Mouse (Mus musculus): ENCODE measurements around the gene Ndel1. TPM values are rescaled to one million over a fixed set of nuclear protein-coding genes. Genes with fewer than 3 reads are reported as not detected.
A peak's percentile ranks its signal among the peaks of the same experiment; 100 is the strongest.

The Ndel1 gene
- polyA plus RNA-seq, 1 experiment, result 74.3 TPM

DNA sequence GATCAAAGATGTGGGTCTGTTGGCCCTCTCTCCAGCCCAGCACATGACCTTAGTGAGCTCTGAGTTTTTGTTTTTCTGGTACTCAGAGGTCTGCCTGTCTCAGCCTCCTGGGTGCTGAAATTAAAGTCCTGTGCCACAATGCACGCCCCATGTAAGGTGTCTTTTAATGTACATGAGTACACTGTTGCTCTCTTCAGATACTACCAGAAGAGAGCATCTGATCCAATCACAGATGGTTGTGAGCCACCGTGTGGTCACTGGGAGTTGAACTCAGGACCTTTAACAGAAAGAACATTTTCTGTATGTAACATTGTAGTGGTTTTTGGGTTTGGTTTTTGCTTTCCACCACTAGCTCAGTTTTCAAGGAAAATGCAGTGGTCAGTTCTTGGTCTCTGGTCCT, 32.1 kb upstream of the Ndel1 start:
- Histone ChIP-seq H3K4me1 (ENCODE audit: control insufficient read depth, insufficient read depth, low read length) (no peaks in the 10 kb centered on the region; the same call in 1 of the 2 replicates), H3K4me3 (replicated peaks; ENCODE audit: extremely low read depth, low read depth, low read length) (no peak overlapping the region)
- 79% methylated on average over 2 of the region's 2 CpGs for WGBS
- DNase-seq, result no peak
- TF ChIP-seq CTCF (IDR thresholded peaks at IDR 0.05; ENCODE audit: insufficient read depth, low read length) (no peak), POLR2A (IDR thresholded peaks at IDR 0.05; ENCODE audit: borderline replicate concordance, extremely low read depth, low read depth, low read length) (no peak)

GRCm38 (mm10) chr11:68902823-68903222, 31.2 kb upstream of the Ndel1 start:
- TF ChIP-seq CTCF (IDR thresholded peaks at IDR 0.05; ENCODE audit: insufficient read depth, low read length) (no peak), POLR2A (IDR thresholded peaks at IDR 0.05; ENCODE audit: borderline replicate concordance, extremely low read depth, low read depth, low read length) (no peak)
- Histone ChIP-seq H3K4me3 (replicated peaks; ENCODE audit: extremely low read depth, low read depth, low read length) (no peak overlapping the region), H3K4me1 (ENCODE audit: control insufficient read depth, insufficient read depth, low read length) (no peaks in the 10 kb centered on the region; the same call in 1 of the 2 replicates)
- DNase-seq, result no peak
- 70% methylated on average over 5 of the region's 5 CpGs for WGBS

DNA sequence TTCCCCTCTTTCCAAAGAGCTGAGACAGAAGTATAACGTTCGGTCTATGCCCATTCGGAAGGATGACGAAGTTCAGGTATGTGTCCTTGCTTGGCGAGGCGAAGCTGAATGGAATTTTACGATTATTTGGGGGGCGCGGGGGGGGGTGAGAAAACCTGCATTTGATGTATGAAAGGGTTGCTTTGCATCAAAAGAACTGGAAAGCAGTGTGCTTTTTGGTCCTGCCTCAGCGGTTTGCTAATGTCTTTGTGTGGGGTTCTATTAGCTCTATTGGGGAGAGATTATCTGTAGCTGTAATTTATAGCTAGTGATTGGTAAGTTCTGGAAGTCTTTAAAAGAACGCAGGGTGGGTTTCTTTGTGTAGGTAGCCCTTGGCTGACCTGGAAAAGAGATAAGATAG, 30.7 kb upstream of the Ndel1 start:
- DNase-seq, result no peak
- no peaks in the 10 kb centered on the region; the same call in 1 of the 2 replicates for H3K4me1 ChIP-seq (ENCODE audit: control insufficient read depth, insufficient read depth, low read length)
- TF ChIP-seq POLR2A (IDR thresholded peaks at IDR 0.05; ENCODE audit: borderline replicate concordance, extremely low read depth, low read depth, low read length) (no peak), CTCF (IDR thresholded peaks at IDR 0.05; ENCODE audit: insufficient read depth, low read length) (no peak)
- H3K4me3 ChIP-seq (replicated peaks; ENCODE audit: extremely low read depth, low read depth, low read length), result no peak overlapping the region
- 7% methylated on average over 11 of the region's 11 CpGs for WGBS

- peak overlapping the region; percentile 64 for H3K4me3 ChIP-seq (replicated peaks; ENCODE audit: extremely low read depth, low read depth, low read length)
- DNase-seq, result no peak
- TF ChIP-seq CTCF (IDR thresholded peaks at IDR 0.05; ENCODE audit: insufficient read depth, low read length) (no peak), POLR2A (IDR thresholded peaks at IDR 0.05; ENCODE audit: borderline replicate concordance, extremely low read depth, low read depth, low read length) (no peak)
- 1% methylated on average over 10 of the region's 10 CpGs for WGBS
- no peaks in the 10 kb centered on the region; the same call in 1 of the 2 replicates for H3K4me1 ChIP-seq (ENCODE audit: control insufficient read depth, insufficient read depth, low read length)
These were observed 30.3 kb upstream of the Ndel1 start for GRCm38 (mm10) chr11:68902047-68902364.

DNA sequence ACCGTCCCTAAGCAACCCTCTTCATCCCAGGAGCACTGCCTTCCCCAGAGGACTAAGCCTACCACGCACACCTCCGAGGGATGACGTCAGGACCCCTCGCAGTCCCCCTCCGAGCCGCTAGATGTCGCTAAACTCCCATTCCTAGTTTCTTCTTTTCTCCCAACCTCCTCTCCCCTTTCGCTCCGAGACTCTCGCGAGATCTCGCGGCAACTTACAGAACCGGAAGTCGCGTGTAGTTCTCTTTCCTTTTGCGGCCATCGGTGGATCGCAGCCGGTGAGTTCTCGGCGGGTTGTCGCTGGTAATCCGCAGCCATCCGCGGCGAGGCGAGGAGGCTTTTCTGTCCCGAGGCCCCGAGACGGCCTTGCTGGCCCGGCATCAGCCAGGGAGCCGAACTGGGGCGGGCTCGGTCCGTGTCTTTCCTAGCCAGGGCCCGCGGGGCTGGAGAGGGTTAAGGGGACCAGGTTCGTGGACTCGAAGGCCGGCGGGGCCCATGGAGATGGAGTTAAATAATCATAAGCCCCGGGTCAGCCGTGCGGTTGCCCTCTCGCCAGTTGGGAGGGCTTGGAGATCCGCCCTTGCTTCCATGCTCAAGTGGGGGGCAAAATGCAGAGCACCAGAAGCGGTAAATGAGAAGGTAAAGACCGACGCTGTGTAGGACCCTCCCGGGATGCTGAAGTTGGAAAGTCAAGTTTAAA, 29.8 kb upstream of the Ndel1 start, which contains the start of gene Rpl26:
Gene Rpl26 (plus strand): TSS at position 233 of the 696 bp plus-strand sequence.
- Histone ChIP-seq H3K4me1 (ENCODE audit: control insufficient read depth, insufficient read depth, low read length) (no peaks in the 10 kb centered on the region; the same call in 1 of the 2 replicates), H3K4me3 (replicated peaks; ENCODE audit: extremely low read depth, low read depth, low read length) (peak within 1 kb of the TSS; percentile 64)
- peak; percentile 99 for DNase-seq
- WGBS, result under 1% methylated on average over 52 of the region's 52 CpGs
- TF ChIP-seq CTCF (IDR thresholded peaks at IDR 0.05; ENCODE audit: insufficient read depth, low read length) (peak; percentile 91), POLR2A (IDR thresholded peaks at IDR 0.05; ENCODE audit: borderline replicate concordance, extremely low read depth, low read depth, low read length) (peak; percentile 92)

- no peak for TF ChIP-seq CTCF (IDR thresholded peaks at IDR 0.05; ENCODE audit: insufficient read depth, low read length)
- TF ChIP-seq POLR2A (IDR thresholded peaks at IDR 0.05; ENCODE audit: borderline replicate concordance, extremely low read depth, low read depth, low read length), result no peak
- WGBS, result 26% methylated on average over 31 of the region's 31 CpGs
- Histone ChIP-seq H3K4me1 (ENCODE audit: control insufficient read depth, insufficient read depth, low read length) (no peaks in the 10 kb centered on the region; the same call in 1 of the 2 replicates), H3K4me3 (replicated peaks; ENCODE audit: extremely low read depth, low read depth, low read length) (peak overlapping the region; percentile 55)
- no peak for DNase-seq
These were observed 29.1 kb upstream of the Ndel1 start for GRCm38 (mm10) chr11:68900519-68901350.

DNA sequence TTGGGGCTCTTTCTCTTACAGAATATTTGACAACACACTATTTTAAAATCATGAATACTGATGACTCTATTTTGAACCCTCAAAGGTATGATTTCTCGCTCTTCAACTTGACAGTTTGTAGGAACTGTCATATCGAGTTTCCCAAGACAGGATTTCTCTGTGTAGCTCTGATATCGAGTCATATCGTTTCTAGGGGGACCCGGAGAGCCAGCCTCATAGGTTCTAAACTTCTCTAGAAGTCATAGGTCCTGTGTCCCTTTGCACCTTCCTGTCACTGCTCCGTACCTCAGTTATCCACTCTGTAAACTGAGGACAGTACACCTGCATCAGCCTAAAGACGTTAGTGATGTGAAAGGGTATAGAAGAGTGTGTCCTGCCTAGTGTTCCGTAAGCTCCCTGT, 28.2 kb upstream of the Ndel1 start:
- 79% methylated on average over 8 of the region's 8 CpGs for WGBS
- DNase-seq, result no peak
- H3K4me1 ChIP-seq (ENCODE audit: control insufficient read depth, insufficient read depth, low read length), result no peaks in the 10 kb centered on the region; the same call in 1 of the 2 replicates
- no peak overlapping the region for H3K4me3 ChIP-seq (replicated peaks; ENCODE audit: extremely low read depth, low read depth, low read length)
- TF ChIP-seq CTCF (IDR thresholded peaks at IDR 0.05; ENCODE audit: insufficient read depth, low read length) (no peak), POLR2A (IDR thresholded peaks at IDR 0.05; ENCODE audit: borderline replicate concordance, extremely low read depth, low read depth, low read length) (no peak)

- H3K4me3 ChIP-seq (replicated peaks; ENCODE audit: extremely low read depth, low read depth, low read length), result no peak overlapping the region
- 58% methylated on average over 6 of the region's 6 CpGs for WGBS
- no peak for DNase-seq
- TF ChIP-seq CTCF (IDR thresholded peaks at IDR 0.05; ENCODE audit: insufficient read depth, low read length) (no peak), POLR2A (IDR thresholded peaks at IDR 0.05; ENCODE audit: borderline replicate concordance, extremely low read depth, low read depth, low read length) (no peak)
- no peaks in the 10 kb centered on the region; the same call in 1 of the 2 replicates for H3K4me1 ChIP-seq (ENCODE audit: control insufficient read depth, insufficient read depth, low read length)
These were observed 27.1 kb upstream of the Ndel1 start for GRCm38 (mm10) chr11:68898790-68899189.

DNA sequence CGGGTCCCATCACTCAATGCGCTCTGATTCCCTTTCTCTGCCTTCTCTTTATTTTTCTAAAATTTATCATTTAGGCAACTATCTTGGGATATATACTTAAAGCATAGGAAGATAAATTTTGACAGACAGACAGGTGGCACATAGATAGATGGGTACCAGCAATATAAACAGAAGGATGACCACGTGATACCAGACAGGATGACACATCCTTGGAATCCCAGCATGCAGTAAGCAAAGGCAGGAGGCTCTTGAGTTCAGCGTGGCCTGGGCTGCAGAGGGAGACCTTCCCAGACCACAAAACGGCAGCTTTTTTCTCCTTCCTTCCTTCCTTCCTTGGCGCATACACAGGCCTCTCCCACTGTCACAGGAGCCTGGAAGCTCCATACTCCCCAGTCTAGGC, 26.2 kb upstream of the Ndel1 start:
- H3K4me3 ChIP-seq (replicated peaks; ENCODE audit: extremely low read depth, low read depth, low read length), result no peak overlapping the region
- no peak for TF ChIP-seq POLR2A (IDR thresholded peaks at IDR 0.05; ENCODE audit: borderline replicate concordance, extremely low read depth, low read depth, low read length)
- TF ChIP-seq CTCF (IDR thresholded peaks at IDR 0.05; ENCODE audit: insufficient read depth, low read length), result no peak
- no peaks in the 10 kb centered on the region; the same call in 1 of the 2 replicates for H3K4me1 ChIP-seq (ENCODE audit: control insufficient read depth, insufficient read depth, low read length)
- 51% methylated on average over 6 of the region's 6 CpGs for WGBS
- DNase-seq, result no peak

Measured in lung, adult 2 months (tissue).